Mouse (Mus musculus) c-Kit-negative CD71-positive TER-119-positive erythroid progenitor cells, embryonic 14.5 days (primary cell): Measurements from ENCODE around the gene Htr5b.

Source experiments
- DNase-seq: peaks from one replicate; pipeline ENCODE4 v3.0.0-alpha.2; 2013; ENCODE audit warnings: low read depth, low spot score

The Htr5b gene

DNA sequence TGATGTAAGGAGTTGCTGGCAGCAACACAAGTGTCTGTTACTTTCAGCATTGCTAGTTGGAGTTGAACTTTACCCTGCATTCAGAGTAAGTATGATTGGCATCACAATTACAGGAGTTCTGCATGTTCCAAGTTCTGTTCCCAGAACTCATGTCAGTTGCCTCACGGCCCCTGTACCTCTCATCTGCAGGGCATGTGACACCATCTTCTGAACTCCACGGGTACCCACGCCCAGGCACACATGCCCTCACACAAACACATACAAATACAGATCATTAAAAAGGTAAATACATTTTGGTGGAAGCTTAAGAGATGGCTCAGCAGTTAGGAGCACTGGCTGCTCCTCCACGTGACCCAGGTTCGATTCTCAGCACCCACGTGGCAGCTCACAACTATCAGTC, 41.5 kb downstream of the Htr5b start:
- no peak for DNase-seq

DNA sequence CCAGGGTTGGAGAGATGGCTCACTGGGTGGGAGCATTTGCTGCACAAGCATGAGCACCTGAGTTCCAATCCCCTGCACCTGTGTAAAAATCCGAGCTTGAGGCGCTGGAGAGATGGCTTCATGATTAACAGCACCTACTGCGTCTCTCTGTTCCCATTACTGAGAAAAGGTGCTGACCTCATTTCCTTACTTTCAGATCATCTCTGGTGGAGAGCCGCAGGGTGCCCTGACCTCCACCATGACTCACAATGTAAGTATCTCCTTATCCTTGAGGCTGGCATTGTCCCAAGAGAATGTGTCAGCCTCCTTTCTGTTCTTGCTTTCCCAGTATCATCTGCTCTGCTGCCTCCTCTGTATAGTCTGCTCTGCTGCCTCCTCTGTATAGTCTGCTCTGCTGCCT, 45.2 kb downstream of the Htr5b start:
- DNase-seq, result no peak

- no peak for DNase-seq
Measured at GRCm38 (mm10) chr1:121479403-121479802, 48.9 kb downstream of the Htr5b start.

GRCm38 (mm10) chr1:121478284-121478980, 49.8 kb downstream of the Htr5b start:
- DNase-seq, result no peak

DNA sequence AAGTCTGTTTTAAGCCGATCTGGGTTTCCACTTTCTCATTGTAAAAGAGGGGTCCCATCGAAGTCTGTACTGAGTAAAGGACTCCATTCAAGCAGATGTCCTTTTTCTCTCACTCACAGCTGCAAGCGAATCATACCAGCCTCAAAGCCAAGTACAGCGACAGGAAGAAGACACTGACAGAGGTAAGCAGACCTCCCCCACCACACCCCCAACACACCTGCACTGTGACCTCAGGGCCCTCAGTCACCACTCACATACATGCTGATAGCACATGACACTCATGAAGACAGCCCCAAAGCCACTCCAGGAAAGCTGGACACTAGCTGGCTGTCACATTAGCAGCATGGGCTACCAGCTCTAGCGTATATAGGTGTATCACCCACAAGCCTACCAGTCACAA, 50.5 kb downstream of the Htr5b start:
- no peak for DNase-seq

- DNase-seq, result no peak
Measured at GRCm38 (mm10) chr1:121471503-121471902, 56.8 kb downstream of the Htr5b start.

DNA sequence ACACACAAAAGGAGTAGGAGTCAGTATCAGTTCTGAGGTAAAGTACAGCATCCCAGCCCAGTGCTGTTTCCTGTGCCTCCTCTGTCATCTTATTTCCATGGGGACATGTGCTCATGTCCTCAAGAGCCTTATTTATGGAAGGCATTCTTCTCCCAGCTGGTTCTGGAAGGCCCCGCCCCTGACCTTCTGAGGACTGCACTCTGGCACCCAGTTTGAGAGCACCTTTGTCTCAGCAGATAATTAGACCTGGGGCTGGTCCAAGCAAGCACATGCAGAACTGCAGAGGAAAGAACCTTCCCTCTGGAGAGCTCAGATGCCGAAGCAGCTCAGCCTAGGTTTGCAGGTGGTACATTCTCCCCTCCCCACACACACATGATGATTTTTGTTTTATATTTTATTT, 60.0 kb downstream of the Htr5b start:
- DNase-seq, result no peak

DNA sequence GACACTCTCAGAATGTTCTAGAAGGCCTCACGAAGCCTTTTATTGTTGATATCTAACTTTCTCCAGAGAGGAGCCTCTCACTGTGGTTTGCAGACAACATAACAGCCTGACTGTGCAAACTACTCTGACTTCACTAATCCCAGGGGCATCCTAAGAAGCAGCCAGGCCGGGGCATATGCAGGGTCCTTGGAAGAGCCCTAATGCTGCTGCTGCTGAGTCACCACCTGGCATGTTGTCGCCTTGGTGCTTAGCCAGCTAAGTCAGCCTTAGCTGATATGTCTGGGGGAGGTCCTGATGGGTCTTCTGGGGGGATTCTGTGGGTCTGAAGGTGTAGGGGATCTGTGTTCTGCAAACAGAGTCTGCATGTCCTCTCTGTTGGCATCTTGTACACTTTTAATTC, 62.0 kb downstream of the Htr5b start:
- DNase-seq, result no peak

DNA sequence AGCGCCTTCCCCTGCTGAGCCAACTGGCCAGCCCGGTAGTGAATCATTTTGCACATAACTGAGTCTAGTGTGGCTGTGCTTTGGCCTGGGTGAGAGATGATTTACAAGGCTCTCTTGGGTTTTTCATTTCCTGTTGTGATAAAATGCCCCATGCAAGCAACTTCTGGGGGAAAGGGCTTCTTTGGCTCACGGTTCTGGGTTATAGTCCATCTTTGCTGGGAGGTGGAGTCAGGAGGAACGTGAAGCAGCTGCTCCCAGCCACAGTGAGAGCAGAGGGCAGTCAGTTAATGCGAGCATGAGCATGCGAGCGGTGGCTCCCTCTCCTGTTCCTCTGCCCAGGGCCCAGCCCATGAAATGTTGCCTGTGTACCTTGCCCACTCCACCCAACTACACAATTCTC, 64.5 kb downstream of the Htr5b start:
- no peak for DNase-seq

DNA sequence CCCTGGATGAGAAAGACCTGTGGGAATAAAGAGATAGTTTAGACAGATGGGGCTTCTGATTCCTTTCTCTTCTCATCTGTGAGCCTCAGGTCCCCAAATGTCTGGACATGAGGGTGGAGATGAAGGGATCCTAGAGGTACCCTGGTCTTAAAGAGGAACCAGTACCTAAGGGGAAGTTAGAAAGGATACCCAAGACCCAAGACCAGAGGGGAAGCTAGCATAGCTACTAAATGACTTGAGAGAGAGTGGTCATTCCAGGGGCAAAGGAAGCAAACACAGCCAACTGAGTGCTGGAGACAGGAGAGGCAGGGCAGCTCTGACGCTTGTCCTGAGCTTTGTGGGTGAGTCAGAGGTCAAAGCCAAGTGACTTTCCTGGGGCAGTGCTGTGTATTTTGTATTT, 65.6 kb downstream of the Htr5b start:
- no peak for DNase-seq

- DNase-seq, result no peak
Measured at GRCm38 (mm10) chr1:121461895-121462294, 66.4 kb downstream of the Htr5b start.

DNA sequence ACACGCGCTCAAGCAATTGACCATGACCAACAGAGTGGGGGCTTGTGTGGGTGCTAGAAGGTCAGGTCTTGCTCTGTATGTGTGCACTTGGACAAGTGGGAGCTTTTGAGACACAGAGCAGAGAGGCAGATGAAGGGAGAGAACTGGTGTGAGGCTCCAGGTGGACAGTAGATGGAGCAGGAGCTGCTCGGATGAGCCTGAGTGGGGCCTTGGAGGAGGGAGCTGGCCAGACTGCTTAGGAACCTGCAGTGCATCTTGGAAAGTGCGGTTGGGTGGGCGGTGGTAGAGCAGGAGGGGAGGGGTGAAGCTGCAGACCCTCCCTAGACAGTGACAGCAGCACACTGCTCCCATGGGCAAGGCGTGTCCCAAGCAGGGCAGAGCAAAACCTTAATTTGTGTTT, 68.2 kb downstream of the Htr5b start:
- no peak for DNase-seq
